Mouse (Mus musculus): ENCODE measurements at regions not wholly inside any gene's neighbourhood (a gene's known extent, or its start where the extent isn't known, plus 50 kb on each side); places are given as distances from the start of the nearest gene placed in this dataset.

DNA sequence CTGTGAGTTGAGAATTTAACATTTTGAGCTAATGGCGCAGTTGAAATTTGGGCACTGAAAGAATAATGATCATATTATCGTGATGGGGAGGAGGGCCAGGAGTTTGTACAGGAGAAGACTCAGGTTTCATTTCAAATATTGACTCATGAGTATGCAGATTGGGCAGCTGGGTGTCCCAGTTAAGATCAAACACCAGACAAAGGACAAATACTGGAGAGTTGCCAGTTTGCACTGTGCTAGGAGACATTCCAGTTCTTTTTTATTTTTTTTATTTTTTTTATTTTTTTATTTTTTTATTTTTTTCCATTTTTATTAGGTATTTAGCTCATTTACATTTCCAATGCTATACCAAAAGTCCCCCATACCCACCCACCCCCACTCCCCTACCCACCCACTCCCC lies 411.2 kb upstream of the Api5 start:
- peak in 1 of 2 experiments; percentile 1 for DNase-seq (ENCODE audit: low spot score in 2 of 2)

DNA sequence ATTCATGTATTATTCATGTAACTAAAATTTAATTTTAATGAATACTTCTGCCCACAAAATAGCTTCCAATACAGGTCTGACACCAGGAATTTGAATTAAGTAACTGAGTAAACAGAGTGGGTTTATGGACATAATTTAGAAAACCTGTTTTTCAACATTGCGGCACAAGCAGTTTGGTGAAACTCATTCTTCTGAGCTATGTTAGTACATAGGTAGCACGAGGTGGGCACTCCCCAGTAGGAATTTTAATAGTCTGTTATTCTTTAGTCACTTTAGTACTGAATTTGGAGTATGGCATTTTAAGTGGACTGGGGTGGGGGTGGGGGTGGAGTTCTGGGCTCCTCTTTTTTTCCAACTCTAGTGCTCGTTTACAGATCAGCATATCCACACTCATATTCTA lies 408.5 kb upstream of the Api5 start:
- no peak for DNase-seq (ENCODE audit: low spot score in 2 of 2)

Data from urinary bladder, postnatal 36 days (tissue).